Mouse (Mus musculus) kidney, embryonic 14.5 days (tissue): Measurements from ENCODE around the gene Rtn4rl2. TPM values are rescaled to one million over a fixed set of nuclear protein-coding genes. Genes with fewer than 3 reads are reported as not detected.

Experiments used
- ATAC-seq: fragments of 200-750 bp; cut with Nextera tagmentation; 2 replicates; pipeline ENCODE4 v1.8.0; 2017; ENCODE audit warnings: moderate number of reproducible peaks, mild to moderate bottlenecking, moderate TSS enrichment, moderate library complexity; ENCODE audit not compliant: low FRiP score, low TSS enrichment
- H3K27ac ChIP-seq: fragments of 300-500 bp; sonication (generic); 2 replicates; pipeline ENCODE4 v1.5.1; 2014; ENCODE audit warnings: low read depth, mild to moderate bottlenecking, low read length, moderate library complexity, mixed read lengths
- H3K27me3 ChIP-seq: fragments of 300-500 bp; sonication (generic); 2 replicates; pipeline ENCODE4 v1.6.1; 2014; ENCODE audit warnings: mild to moderate bottlenecking, low read length; ENCODE audit not compliant: control insufficient read depth, insufficient read depth
- H3K36me3 ChIP-seq: fragments of 300-500 bp; sonication (generic); 2 replicates; pipeline ENCODE4 v1.6.1; 2014; ENCODE audit warnings: low read length, mixed read lengths; ENCODE audit not compliant: control insufficient read depth, insufficient read depth
- H3K4me1 ChIP-seq: fragments of 300-500 bp; sonication (generic); 2 replicates; pipeline ENCODE4 v1.6.1; 2014; ENCODE audit warnings: low read length, mixed read lengths; ENCODE audit not compliant: control insufficient read depth, insufficient read depth
- H3K4me2 ChIP-seq: fragments of 300-500 bp; sonication (generic); replicated peaks from 2 replicates; pipeline ENCODE4 v1.6.1; 2014; ENCODE audit warnings: low read depth, mild to moderate bottlenecking, low read length
- H3K4me3 ChIP-seq: fragments of 300-500 bp; sonication (generic); 2 replicates; pipeline ENCODE4 v1.5.1; 2014; ENCODE audit warnings: mild to moderate bottlenecking, low read length
- H3K9ac ChIP-seq: fragments of 300-500 bp; sonication (generic); 2 replicates; pipeline ENCODE4 v1.6.1; 2014; ENCODE audit warnings: low read depth, mild to moderate bottlenecking, low read length, moderate library complexity
- H3K9me3 ChIP-seq: fragments of 300-500 bp; sonication (generic); 2 replicates; pipeline ENCODE4 v1.6.1; 2016; ENCODE audit warnings: low read length; ENCODE audit not compliant: control insufficient read depth
- WGBS: fragments of 180-500 bp; shearing (Covaris S2); extraction: QIAGEN DNeasy Blood & Tissue Kit; methylation state at CpG from one replicate; pipeline ENCODE4 v1.1.7; 2014; 5-methylcytosine and 5-hydroxymethylcytosine counted together
- microRNA-seq: library from miRNA; unstranded; fragments of <30 nt; microRNA quantifications from one replicate; pipeline ENCODE4, GENCODE M21; 2016
- polyA plus RNA-seq: library from polyadenylated mRNA; unstranded; fragments of >200 nt; fragmentation: Nextera tagmentation; extraction: Ambion mirVana; gene quantifications from 2 replicates; pipeline ENCODE4 v1.2.1, GENCODE M21; 2014

Rtn4rl2 gene
- polyA plus RNA-seq, 1 experiment from 2014 or later = 1.6 TPM

DNA sequence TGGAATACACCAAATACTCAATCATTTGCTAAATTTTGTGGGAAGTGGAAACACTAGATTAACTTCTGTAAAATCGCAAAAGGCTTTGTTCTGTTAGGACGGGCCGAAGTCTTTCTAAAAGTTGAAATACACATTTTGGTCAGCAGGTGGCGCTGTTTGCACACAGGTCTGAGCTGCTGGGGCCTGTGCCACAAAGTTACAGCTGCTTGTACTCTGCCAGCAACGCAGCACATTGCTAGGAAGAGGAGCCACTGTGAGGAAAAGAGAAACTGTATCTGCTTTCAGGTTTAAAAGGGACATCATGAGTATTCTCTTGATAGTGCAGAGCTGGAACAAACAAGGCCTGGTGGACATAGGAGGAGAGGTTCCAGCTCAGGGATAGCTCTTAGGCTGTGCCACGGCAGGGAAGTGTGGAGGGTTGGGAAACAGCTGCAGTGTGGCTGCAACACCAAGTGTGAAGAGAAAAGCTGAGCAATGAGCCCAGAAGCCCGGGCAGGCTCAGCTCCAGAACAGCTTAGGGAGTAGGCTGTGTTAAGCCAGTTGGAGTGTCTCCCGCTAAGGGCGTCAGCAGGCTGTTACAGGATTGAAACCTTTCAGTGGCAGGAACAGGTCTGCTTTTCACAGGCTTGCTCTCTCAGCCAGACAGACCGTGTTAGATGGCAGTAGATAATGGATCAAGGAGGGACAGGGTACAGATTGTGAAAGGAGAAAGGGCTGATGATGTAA is 54.7 kb downstream of the Rtn4rl2 start:
- Histone ChIP-seq H3K27me3 (no peaks in the 10 kb centered on the region), H3K4me1 (peaks cover 6% of the 10 kb centered on the region; the same call in 1 of the 2 replicates), H3K9me3 (no peaks in the 10 kb centered on the region), H3K36me3 (peaks cover 13% of the 10 kb centered on the region), H3K4me2 (no peak overlapping the region), H3K9ac (no peak overlapping the region; the same call in 1 of the 2 replicates), H3K4me3 (no peak overlapping the region), H3K27ac (no peak overlapping the region)
- ATAC-seq = peak; percentile 64; the same call in 1 of the 2 replicates
- 36% methylated on average over 10 of the region's 10 CpGs for WGBS

DNA sequence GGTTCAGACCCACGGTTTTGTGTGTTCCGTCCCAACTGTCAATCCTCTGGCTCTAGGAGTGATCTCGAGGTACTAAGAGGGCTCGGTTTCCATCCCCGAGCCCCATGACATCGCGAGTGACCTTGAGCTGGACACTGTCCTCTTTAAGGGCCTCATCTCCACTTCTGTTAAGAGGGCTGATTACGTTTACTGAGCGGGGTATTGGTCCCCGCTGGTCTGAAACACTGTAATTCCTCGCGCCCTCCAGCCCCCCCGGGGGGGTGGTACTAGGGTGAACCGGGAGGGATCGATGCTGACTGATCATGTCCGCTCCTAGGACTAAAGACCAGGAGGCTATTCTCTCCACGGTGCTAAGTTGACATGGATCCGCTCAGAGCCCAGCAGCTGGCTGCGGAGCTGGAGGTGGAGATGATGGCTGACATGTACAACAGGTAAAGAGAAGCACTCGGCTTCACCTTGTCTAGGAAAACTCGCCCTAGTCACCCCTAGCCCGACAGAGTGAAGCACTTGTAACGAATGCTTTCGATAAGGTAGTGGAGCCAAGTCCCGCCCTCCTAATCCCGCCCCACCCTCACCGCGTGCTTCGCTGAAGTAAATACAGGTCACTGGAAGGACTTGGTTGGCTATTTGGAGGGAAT is 59.1 kb downstream of the Rtn4rl2 start:
- Histone ChIP-seq H3K4me2 (peak overlapping the region; percentile 80), H3K36me3 (peaks cover 13% of the 10 kb centered on the region), H3K4me3 (peak overlapping the region; percentile 97), H3K9ac (peak overlapping the region; percentile 54), H3K9me3 (no peaks in the 10 kb centered on the region), H3K27me3 (no peaks in the 10 kb centered on the region), H3K4me1 (peaks cover 10% of the 10 kb centered on the region; the same call in 1 of the 2 replicates), H3K27ac (peak overlapping the region; percentile 38)
- under 1% methylated on average over 29 of the region's 29 CpGs for WGBS
- peak; percentile 11; the same call in 1 of the 2 replicates for ATAC-seq

DNA sequence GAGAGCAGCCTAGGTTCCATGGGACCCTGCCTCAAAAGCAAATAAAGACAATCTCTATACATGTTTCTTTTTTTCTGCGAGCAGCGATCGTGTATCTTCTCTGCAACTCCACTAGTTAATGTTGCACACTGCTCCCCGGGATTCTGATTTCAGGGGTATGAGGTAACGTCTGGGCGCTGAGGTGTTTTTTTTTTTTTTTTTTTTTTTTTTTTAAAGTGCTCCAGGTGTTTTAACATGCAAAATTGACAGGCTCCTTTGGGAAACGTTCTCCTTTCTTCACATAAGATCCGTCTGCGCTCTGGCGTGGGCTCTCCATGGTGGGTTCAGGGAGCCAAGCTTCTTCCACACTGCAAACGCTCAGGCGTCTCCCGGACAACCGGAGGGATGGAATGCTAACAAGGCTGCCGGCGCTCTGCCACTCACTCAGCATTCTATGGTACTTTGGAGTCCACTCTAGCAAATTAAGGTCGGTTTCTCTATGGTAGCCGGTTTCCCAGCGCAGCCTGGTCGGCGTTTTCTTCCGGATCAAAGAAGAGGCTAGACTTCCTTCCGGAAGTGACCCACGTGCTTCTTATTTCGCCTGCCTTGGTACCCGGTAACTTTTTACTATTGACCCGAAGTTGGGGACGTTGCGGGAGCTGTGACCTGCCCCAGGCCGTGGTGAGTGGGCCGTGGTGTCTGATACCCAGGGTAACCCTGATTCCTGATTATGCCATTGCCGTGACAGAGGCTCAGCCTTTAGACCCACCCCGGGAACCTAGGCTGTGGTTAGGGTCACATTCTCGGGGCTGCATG is 59.8 kb downstream of the Rtn4rl2 start, which contains the start of gene Timm10:
TSS of gene Timm10 (plus strand) at position 510 of the 795 bp plus-strand sequence.
- WGBS = under 1% methylated on average over 34 of the region's 34 CpGs
- H3K4me3 ChIP-seq = peak within 1 kb of the TSS; percentile 97

DNA sequence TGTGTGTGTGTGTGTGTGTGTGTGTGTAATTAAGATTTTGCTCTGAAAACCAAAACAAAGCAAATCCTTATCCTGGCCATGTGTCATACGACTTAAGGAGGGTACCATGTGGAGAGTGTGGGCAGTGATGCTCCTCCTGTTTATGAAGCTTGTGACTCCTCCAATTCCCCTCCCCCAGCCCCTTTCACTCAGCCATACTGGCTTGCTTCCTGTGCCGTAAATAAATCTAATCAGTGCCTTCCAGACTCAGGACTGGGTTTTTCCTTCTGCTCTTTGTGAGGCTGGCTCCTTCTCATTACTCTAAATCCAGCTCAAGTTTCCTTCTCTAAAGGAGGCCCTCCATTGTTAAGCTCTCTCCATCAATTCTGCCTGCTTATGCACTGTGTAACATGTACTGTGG is 63.3 kb downstream of the Rtn4rl2 start:
- Histone ChIP-seq H3K27ac (no peak overlapping the region), H3K9me3 (no peaks in the 10 kb centered on the region), H3K4me1 (peaks cover 10% of the 10 kb centered on the region; the same call in 1 of the 2 replicates), H3K36me3 (no peaks in the 10 kb centered on the region), H3K9ac (no peak overlapping the region), H3K4me3 (no peak overlapping the region), H3K27me3 (no peaks in the 10 kb centered on the region), H3K4me2 (no peak overlapping the region)
- ATAC-seq = no peak
- WGBS = 17% methylated on average over 2 of the region's 2 CpGs

More for the DNA sequence above, 59.8 kb downstream of the Rtn4rl2 start, which contains the start of gene Timm10:
- Histone ChIP-seq H3K36me3 (peaks cover 13% of the 10 kb centered on the region), H3K27ac (peak within 1 kb of the TSS; percentile 38), H3K9ac (peak within 1 kb of the TSS; percentile 54), H3K27me3 (no peaks in the 10 kb centered on the region), H3K4me2 (peak within 1 kb of the TSS; percentile 80), H3K4me1 (peaks cover 10% of the 10 kb centered on the region; the same call in 1 of the 2 replicates), H3K9me3 (no peaks in the 10 kb centered on the region)
- peak; percentile 91 for ATAC-seq

DNA sequence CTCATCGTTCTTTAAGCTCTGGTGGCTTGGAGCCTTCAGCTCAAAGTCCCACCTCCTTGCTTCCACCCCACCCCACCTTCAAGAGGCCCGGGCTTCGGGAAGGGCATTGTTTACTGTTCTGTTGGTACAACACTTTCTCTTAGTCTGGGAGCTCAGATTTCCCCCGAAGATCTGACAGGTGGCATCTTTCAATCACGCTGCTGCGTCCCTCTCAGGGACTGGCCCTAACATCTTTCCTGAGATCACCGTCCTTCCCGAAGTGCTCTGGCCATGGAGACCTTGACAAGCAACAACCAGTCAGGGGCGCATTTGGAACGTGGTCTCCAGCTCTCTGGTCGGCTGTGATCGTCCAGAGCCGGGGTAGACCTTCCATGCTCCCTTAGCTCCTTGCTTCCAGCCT is 64.0 kb downstream of the Rtn4rl2 start, which contains the start of gene Smtnl1:
TSS of gene Smtnl1 (minus strand) at position 101 of the 400 bp plus-strand sequence.
- H3K27me3 ChIP-seq = no peaks in the 10 kb centered on the region
- no peaks in the 10 kb centered on the region for H3K9me3 ChIP-seq
- no peak within 1 kb of the TSS for H3K4me2 ChIP-seq
- peaks cover 4% of the 10 kb centered on the region; the same call in 1 of the 2 replicates for H3K4me1 ChIP-seq
- H3K9ac ChIP-seq = no peak within 1 kb of the TSS
- no peak within 1 kb of the TSS for H3K27ac ChIP-seq
- no peaks in the 10 kb centered on the region for H3K36me3 ChIP-seq
- ATAC-seq = no peak
- 51% methylated on average over 13 of the region's 13 CpGs for WGBS
- H3K4me3 ChIP-seq = no peak within 1 kb of the TSS

Small RNAs within 50 kb of the gene (microRNA-seq; reads per million reads assigned to microRNA genes)
- gene Gm24332 = not detected

Other genes starting within 250 kb of the Rtn4rl2 start
- 29.1 and 53.6 TPM in 2 replicates for gene Ctnnd1, start 235.9 kb downstream of the Rtn4rl2 start, polyA plus RNA-seq
- gene Btbd18, start 227.6 kb downstream of the Rtn4rl2 start, polyA plus RNA-seq = 0.24 and 0.31 TPM in 2 replicates
- gene Selenoh, start 215.9 kb downstream of the Rtn4rl2 start, polyA plus RNA-seq = 404 and 541 TPM in 2 replicates
- not detected in 2 replicates for gene Gm28635, start 208.7 kb downstream of the Rtn4rl2 start, polyA plus RNA-seq
- 48.5 and 50.5 TPM in 2 replicates for gene Med19, start 208.3 kb downstream of the Rtn4rl2 start, polyA plus RNA-seq
- 145 and 163 TPM in 2 replicates for gene Tmx2, start 207.6 kb downstream of the Rtn4rl2 start, polyA plus RNA-seq
- 41.0 and 48.8 TPM in 2 replicates for gene Zdhhc5, start 171.5 kb downstream of the Rtn4rl2 start, polyA plus RNA-seq
- gene Clp1, start 159.4 kb downstream of the Rtn4rl2 start, polyA plus RNA-seq = 33.2 and 34.5 TPM in 2 replicates
- gene Ypel4, start 152.7 kb downstream of the Rtn4rl2 start, polyA plus RNA-seq = 10.0 and 10.4 TPM in 2 replicates
- 5.6 and 14.9 TPM in 2 replicates for gene Gm19426, start 143.1 kb downstream of the Rtn4rl2 start, polyA plus RNA-seq
- gene Serping1, start 111.3 kb downstream of the Rtn4rl2 start, polyA plus RNA-seq = 81.7 and 85.8 TPM in 2 replicates
- gene Ube2l6, start 87.9 kb downstream of the Rtn4rl2 start, polyA plus RNA-seq = 25.3 and 29.0 TPM in 2 replicates
- 0.16 and 0.24 TPM in 2 replicates for gene Smtnl1, start 64.1 kb downstream of the Rtn4rl2 start, polyA plus RNA-seq
- gene Timm10, start 59.7 kb downstream of the Rtn4rl2 start, polyA plus RNA-seq = 65.3 and 79.4 TPM in 2 replicates
- 15.5 and 19.4 TPM in 2 replicates for gene Slc43a1, start 47.9 kb downstream of the Rtn4rl2 start, polyA plus RNA-seq
- gene Slc43a3, start 49.9 kb upstream of the Rtn4rl2 start, polyA plus RNA-seq = 41.1 and 53.7 TPM in 2 replicates
- not detected in 2 replicates for gene Prg2, start 93.8 kb upstream of the Rtn4rl2 start, polyA plus RNA-seq
- not detected in 2 replicates for gene Prg3, start 101.5 kb upstream of the Rtn4rl2 start, polyA plus RNA-seq
- 260 and 334 TPM in 2 replicates for gene Ssrp1, start 150.5 kb upstream of the Rtn4rl2 start, polyA plus RNA-seq
- 0.53 and 0.86 TPM in 2 replicates for gene P2rx3, start 150.8 kb upstream of the Rtn4rl2 start, polyA plus RNA-seq
- 8.1 and 10.1 TPM in 2 replicates for gene Tnks1bp1, start 161.3 kb upstream of the Rtn4rl2 start, polyA plus RNA-seq
- 54.0 and 67.7 TPM in 2 replicates for gene Aplnr, start 249.5 kb upstream of the Rtn4rl2 start, polyA plus RNA-seq